Mouse (Mus musculus): ENCODE results near the gene Tgm1.

Tgm1 gene

DNA sequence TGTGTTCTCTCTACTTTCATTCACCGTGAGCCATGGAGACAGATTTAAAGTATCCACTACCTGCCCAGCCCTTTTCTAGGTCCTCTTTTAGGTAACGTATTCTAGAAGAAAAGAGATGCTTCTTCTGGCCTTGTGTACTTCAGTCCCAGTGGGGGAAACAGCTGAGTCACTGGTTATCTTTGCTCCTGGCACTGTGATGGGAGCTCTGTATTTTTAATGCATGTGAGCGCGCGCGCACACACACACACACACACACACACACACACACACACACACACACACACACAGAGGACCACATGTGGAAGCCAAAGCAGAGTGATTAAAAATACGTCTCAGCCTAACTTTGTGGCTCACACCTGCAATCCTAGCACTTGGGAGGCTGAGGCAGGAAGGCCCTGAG is 9.7 kb upstream of the Tgm1 start:
- DNase-seq (ENCODE audit: low spot score), result no peak

DNA sequence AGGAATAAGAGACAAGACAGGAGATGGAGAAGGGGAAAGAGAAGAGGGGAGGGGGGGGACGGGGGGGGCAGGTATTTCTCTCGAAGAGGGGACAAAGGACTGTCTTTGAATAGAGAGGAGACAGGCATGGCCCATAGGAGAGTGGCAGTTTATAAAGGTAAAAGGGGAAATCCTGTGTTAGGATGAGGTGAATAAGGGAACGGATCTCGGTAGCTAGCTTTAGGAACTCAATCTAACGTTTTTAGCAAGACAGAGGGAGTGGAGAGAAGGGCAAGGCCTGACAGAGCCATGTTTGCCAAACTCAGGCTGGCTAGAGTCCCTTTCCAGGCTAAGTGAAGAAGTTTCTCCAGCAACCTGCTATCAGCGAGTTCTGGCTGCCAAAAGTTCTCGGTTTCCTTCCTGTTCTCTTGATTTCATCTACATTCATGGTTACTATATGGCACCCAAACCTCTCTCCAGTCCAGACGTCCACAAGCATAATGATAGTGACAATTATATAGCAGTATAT is 8.8 kb upstream of the Tgm1 start:
- DNase-seq (ENCODE audit: low spot score), result no peak

DNA sequence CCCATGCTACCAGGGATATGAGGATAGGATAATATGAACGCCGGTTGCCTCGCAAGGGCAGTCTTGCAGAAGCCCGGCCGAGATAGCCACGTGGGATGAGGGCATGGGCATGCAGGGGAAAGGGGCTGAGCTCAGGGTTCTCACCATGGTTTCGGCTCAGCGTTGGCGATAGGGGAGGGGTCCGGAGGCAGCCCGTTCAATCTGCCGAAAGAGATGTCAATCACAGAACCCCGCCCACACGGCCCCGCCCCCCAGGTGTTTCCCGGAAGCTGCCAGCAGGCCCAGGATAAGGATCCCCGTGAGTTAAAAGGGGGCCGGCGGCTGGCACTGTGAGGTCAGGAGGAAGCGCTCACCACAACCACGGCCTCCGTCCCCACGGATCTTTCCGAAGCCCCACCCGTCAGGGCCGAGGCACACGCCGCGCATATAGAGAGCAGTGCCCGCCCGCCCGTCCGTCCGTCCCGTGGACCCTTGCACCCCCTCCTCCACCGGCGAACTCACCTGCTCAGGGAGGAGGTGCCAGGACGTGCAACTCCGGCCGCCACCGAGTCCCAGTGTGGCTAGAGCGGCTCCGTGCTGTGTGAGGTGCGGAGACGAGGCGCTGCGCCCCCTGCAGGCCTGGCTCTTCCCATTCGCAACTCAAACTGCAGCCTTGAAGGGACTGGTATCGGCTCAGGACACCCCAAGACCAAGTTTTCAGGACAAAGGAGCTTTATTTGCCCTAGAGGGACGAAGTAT is 8.1 kb upstream of the Tgm1 start, which contains the start of gene Rabggta:
Gene Rabggta, minus strand, starts transcription at position 564 of the 738 bp plus-strand sequence.
- DNase-seq (ENCODE audit: low spot score), result peak; percentile 95

DNA sequence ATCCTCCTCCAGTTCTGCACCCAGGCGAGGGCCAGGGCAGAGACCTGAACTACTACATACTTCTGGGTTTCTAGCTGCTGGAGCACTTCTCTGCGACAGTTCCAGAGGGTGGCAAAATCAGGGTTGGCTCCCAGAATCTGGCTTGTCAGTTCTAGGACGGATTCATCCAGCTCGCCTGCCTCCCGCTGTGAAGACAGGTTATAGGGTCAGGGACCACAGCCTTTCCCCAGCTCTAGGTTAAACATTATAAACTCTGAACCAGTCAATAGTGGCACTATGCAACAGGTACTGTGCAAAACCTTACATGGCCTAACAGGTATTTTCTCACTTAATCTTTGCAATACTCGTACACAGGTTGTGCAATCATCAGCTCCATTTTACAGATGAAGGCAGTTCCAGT is 7.3 kb upstream of the Tgm1 start:
- DNase-seq (ENCODE audit: low spot score), result no peak

DNA sequence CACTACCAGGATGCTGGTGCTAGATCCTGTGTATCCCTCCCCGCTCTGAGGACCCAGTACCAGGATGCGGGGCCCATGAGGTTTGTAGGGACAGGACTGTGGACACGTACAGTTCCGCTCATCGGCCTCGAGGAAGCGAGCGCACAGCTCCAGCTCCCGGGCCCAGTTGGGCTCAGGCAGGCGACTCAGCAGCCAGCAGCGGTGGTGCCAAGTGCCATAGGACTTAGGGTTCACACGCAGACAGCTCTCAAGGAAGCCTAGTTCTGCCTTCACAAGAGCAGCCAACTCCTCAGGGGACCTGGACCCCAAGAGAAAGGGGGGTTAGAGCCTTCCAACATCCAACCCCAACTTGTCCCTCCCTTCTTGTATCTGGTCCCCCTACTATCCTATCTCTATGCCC is 6.9 kb upstream of the Tgm1 start:
- DNase-seq (ENCODE audit: low spot score), result no peak

DNA sequence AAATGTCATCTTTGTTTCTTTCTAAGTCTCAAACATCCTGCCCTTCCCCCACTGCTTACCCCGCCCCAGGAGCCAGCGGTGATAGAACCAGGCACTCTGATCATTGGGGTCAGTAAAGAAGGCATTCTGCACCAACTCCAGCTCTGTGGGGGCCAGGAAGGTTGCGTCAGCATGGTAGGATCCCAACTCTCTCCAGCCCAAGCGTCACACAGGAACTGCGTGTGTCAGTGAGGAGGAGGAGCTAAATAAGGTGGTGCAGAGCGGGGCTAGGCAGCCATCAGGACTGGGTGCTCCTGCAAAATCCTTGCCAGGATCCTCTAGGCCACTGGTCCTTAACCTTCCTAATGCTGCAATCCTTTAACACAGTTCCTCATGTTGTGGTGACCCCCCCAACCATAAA is 6.0 kb upstream of the Tgm1 start:
- no peak for DNase-seq (ENCODE audit: low spot score)

DNA sequence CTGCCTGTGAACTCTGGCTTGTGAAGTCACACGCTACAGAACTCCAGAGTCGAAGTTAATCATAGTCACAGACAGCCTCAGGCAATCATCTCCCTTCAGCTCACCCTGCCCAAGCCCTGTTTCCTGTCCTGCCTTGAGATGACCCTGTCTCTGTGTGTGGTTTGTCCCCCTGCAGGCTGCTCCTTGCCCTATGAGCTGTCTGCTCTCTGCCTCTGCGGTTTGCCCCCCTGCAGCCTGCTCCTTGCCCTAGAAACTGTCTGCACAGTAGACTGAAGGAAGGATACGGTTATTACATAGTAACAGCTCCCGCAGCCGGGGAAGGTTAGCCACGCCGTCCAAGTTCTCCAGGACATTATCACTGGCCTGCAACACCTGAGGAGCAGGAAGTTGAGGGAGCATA is 3.2 kb upstream of the Tgm1 start:
- DNase-seq (ENCODE audit: low spot score), result no peak

DNA sequence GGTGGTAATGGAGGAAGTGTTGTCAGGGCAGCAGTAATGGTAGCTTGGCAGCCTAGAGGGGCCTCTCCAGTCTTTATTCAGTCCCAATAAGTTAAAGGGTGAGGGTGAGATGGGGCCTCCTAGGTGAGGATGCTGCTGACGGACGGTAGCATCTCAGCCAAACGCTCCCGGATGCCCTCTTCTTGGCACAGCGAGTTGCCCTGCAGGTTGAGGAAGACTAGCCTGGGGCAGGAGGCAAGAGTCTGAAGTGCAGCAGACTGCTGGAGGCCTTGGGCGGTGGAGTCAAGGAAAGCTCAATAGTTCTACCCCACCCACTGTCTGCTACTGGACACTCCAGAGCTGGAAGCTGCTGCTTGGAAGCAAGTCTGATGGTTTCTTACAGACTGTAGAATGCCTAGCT is 2.5 kb upstream of the Tgm1 start:
- no peak for DNase-seq (ENCODE audit: low spot score)

DNA sequence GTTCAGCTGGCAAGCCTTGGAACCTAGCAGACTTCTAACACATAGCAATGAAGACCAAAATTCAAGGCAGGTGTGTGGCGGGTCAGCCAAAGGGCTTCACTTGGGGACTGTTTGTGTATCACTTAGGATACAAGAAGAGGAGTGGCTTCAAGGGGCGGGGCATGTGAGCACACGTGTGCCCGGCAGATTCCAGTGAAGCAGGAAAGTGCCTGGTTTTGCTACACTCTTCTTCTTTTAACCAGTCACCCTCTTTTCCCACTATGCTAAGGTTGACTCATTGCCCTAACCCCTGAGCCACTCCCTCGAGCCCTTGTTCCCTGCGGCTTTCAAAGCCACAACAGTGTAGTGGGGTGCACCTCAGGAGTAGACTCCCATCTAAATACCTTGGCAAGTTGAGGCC is 1.2 kb upstream of the Tgm1 start:
- DNase-seq (ENCODE audit: low spot score), result no peak

DNA sequence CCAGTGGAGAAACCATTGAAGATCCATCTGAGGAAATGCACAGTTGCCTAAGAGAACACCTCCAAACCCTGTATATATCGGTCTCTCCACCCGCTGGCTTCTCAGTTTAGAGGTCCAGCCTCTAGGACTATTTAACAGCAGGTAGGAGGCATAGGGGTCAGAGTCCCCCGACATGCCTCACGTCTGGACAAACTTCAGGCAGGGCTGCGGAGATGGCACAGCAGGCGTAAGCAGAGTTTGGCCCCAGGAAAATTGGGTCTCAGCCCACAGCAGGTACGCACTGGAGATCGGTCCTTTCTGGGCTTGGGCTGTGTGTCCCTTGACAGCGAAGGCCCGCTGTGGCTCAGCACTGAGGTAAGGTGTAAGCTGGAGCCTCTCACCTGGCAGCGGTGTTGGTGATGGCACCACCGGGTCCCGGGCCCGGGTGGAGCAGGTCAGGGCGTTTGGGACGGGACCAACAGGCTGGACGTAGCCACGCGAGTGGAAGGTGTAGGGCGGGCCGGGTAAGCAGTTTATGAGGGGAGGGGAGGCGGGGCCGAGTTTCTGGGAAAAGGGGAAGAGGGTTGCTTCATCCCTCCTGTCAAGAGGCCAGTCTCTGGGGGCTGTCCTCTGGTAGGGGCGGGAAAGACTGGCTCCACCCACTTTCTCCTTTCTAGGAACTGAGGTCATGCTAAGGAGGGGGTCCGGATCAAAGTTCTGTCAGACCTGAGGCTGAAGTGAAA is 558 bp downstream of the Tgm1 start:
- DNase-seq (ENCODE audit: low spot score), result no peak

DNA sequence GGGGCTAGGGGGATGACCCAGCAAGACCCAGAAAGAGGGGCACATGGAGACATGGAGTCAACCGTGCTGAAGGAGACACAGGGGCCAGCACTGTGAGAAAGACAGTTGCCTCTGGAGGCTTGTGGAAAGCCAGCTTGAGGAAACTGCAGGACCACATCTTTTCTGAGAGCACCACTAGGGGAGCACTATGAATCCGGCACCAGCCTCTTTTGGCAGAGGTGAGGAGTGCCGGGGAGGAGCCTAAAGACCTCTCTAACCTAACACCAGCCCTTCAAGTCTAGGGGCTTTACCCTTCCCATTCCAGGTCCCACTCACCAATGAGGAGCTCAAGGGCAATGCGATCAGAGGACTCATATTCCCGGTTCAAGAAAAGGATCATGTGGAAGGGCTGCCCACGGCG is 1.9 kb downstream of the Tgm1 start:
- DNase-seq (ENCODE audit: low spot score), result no peak

DNA sequence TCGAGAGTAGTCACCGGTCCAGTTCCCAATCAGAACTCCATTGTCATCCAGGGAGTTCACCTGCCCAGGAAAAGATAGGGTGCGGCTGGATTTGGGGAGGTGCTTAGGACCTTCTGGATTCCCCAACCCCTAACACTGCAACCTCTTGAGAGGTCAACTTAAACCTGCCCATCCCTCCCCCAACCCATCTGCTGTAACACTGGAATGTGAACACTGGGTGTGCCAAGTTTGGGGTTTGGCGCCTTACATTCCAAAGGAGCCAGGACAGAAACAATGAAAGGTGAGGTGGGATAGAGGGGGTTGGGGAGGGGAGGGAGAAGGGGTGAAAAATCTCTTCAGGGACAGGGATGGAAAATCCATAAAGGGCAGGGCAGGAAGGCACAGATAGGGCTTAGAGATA is 4.2 kb downstream of the Tgm1 start:
- no peak for DNase-seq (ENCODE audit: low spot score)

DNA sequence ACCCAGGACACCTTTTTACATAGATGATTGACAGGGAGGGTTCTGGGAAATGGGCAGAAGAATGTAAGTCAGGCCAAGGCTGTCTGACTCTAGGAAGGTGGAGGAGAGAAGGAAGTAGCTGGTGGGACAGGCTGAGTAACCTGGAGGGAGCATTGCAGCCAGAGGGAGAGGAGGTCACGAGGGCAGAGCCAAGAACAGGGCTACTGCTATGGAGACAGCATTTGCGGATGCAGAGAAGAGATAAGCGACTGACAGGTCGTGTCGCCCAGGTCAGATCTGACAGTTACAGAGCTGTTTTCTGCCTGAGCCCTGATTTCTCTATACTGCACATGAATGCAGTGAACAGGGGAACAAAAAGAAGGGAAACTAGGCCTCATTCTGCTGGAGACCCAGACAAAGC is 6.3 kb downstream of the Tgm1 start:
- DNase-seq (ENCODE audit: low spot score), result no peak

DNA sequence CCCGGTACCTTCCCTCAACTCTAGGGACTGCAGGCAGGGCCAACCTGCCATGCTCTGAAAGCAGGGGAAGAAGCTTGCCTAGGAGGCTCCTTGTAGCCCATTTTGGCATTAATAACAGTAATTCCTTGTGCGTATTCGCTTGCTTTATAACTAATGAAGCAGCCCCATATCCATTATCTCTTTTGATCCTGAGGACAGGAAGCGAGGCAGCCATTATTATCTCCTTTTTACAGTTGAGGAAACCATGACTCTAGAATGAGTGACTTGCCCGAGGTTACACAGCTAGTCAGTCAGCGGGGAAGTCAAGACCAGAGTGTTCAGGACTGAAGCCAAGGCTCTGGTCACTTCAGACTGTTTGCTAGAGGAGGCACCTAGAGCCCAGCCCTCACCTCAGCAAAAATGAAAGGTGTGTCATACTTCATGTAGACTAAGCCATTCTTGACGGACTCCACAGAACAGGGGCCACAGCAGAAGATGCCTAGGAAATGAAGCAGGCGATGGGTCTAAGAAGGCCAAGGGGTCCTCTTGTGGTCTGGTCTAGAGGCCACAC is 7.6 kb downstream of the Tgm1 start:
- no peak for DNase-seq (ENCODE audit: low spot score)

DNA sequence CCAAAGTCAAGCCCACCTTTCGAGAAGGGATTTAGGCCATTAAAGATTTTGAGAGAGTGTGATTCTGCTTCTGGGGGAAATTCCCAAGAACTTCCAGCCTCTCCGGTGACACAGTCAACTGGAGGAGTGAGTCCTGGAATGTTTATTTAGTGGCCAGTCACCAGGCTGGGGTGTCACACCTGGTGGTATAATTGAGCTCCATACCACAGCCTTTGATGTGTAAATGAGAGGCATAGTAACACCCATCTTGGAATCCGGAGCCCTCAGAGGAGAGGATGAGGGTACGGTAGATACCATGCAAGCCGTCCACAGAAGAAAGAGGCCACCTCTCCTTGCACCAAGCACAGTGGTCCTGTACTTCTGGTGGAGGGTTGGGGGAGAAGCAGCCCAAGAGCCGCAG is 11.0 kb downstream of the Tgm1 start:
- no peak for DNase-seq (ENCODE audit: low spot score)

DNA sequence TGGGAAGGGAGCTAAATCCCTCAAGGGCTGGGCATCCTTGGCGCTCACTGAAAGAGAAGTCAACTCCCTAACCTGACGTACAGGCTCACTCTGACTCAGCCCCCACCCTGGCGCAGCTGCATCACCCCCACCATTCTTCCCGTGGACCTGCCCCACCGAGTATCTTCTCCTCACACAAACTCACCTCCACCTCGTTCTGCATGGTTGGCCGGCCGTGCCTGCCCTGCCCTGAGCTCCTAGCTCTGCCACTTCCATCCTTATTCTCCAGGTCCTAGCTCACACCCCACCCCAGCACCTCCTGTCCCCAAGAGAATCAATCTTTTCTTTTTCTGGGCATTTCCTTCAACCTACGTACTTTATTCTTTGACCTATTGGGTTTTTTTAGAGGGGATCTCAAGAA is 12.6 kb downstream of the Tgm1 start:
- no peak for DNase-seq (ENCODE audit: low spot score)

DNA sequence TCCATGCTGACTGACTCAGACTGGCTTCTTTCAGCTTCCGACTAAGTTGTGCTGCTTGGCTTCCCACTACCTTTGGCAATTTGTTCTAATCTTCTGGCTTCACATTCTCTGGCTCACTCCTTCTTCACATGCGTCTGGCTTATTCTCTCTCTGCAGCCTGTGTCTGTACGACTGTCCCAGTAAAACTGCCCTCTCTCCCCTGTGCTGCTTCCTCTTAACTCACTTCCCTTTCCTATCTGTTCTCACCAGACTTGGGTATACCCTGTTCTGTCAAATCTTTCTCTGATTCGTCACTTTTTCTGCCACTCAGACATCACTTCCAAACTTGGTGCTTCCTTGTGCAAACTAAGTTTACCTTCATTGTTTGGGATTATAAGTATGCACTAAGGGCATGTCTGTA is 16.5 kb downstream of the Tgm1 start:
- no peak for DNase-seq (ENCODE audit: low spot score)

DNA sequence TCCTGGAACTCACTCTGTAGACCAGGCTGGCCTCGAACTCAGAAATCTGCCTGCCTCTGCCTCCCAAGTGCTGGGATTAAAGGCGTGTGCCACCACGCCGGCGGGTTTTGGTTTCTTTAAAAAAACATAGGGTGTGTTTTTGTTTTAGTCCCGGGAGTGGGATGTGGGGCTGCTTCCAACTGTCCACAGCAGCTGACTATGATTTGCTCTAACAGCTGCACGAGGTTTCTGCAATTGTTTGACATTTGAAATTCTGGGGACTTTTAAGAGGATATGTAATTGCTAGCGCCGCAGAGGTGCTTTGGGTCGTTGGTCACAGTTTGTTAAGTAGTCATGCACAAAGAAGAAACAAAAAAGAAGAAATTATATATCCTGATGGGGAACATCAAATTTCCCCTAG is 24.3 kb downstream of the Tgm1 start:
- DNase-seq (ENCODE audit: low spot score), result no peak

DNA sequence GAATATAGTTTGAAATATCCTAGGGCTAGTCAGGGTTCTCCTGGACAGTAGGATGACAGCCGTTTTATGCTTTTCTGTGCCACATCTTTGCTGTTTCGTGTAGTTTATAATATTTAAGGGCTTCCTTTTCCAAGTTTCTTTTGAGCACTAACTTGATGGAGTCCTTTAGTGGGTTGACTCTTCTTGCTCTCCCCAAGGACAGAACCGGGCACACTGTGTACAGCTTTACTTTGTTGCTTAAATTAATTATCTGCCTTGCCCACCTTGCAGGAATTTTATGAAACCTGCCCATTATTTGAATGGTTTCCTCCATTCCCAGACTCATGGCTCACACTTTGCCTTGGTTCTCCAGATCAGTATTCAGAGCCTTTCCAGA is 31.6 kb downstream of the Tgm1 start:
- DNase-seq (ENCODE audit: low spot score), result no peak

DNA sequence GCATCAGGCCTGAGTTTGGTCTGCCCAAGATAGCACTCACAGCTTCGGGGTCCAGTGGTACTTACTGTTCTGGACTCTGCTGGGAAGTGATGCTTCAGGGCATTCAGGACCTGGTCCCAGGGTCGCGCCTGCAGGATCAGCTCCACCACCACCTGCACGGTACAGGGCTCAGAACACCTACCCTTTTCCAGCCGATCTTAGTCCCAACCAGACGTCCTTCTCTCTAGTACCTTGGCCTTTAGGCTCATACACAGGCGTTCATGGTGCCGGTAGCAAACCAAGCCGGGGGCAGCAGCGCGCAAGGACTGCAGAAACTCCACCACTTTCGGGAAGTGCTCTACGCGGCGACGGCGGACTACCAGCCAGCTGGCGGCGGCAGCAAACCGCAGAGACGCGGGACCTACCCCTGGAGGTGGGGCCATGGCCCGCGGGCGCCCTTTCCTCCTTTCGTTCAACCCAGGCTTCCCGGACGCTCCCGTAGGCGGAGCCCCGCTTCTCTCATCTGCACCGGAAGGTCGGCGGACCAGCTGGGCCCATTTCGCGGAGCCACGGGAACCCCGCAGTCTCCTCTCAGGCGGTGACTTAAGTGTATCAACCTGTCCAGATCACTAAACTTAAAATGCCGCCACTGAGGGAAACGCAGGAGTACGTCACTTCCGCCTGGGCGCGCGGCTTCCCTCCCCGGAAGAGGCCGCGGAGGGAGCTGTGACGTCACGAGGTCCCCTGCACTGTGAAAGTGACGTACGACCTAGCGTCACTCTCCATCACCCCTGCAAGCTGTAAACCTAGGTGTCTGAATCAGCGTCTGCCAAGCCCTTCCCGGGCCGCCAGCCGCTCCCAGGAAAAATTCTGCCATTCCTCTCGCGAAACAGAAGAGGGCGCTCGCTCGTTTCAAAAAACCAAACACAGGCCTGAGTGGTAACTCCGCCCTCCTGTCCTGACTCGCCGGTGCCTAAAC is 32.3 kb downstream of the Tgm1 start, which contains the start of gene Tinf2:
Gene Tinf2, minus strand, starts transcription at position 661 of the 958 bp plus-strand sequence.
- peak; percentile 97 for DNase-seq (ENCODE audit: low spot score)

DNA sequence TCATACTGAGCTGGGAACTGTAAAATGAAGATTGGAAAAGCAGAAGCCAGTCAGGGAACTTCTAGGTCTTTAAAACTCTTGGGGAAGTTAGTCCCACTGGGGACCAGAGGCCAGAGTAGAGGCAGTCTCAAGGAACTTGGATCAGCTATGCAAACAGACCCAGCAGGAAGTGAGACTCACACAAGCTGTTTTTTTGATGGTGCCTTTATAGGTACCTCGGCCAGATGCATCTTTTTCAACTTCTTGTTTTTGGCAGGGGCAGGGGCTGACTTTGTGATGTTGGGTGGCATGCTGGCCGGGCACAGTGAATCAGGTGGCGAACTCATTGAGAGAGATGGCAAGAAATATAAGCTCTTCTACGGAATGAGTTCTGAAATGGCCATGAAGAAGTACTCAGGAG is 36.1 kb downstream of the Tgm1 start:
- no peak for DNase-seq (ENCODE audit: low spot score)

DNA sequence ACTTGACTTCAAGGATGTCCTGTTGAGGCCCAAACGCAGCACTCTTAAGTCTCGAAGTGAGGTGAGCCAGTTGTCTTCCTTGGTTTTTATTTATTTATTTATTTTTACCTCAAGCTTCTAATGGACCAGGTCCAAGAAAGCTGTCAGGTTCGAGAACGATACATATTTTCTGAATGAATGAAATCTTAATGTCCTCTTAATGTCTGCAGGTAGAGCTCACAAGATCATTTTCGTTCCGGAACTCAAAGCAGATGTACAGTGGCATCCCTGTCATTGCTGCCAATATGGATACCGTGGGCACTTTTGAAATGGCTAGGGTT is 41.0 kb downstream of the Tgm1 start:
- DNase-seq (ENCODE audit: low spot score), result no peak
